Mouse (Mus musculus) forebrain, embryonic 10.5 days (tissue): ENCODE measurements at regions not wholly inside any gene's neighbourhood (a gene's known extent, or its start where the extent isn't known, plus 50 kb on each side); places are given as distances from the start of the nearest gene placed in this dataset.
"Not testable (repeated sequence)": the region's sequence is repeated elsewhere in the genome, so short reads cannot be mapped to it uniquely, and the experiment has no call there.

Source experiments
- DNase-seq: peaks from one replicate; pipeline ENCODE4 v3.0.0-alpha.2; 2017; ENCODE audit warnings: low spot score; ENCODE audit errors: extremely low spot score
- H3K27ac ChIP-seq: fragments of 300-500 bp; sonication (generic); 2 replicates; pipeline ENCODE4 v1.5.1; 2016; ENCODE audit warnings: mild to moderate bottlenecking
- H3K27me3 ChIP-seq: fragments of 300-500 bp; sonication (generic); 2 replicates; pipeline ENCODE4 v1.6.1; 2016; ENCODE audit warnings: mild to moderate bottlenecking; ENCODE audit not compliant: poor library complexity, severe bottlenecking
- H3K36me3 ChIP-seq: fragments of 300-500 bp; sonication (generic); replicated peaks from 2 replicates; pipeline ENCODE4 v1.6.1; 2016; ENCODE audit warnings: mild to moderate bottlenecking, moderate library complexity
- H3K4me1 ChIP-seq: fragments of 300-500 bp; sonication (generic); 2 replicates; pipeline ENCODE4 v1.6.1; 2016
- H3K4me3 ChIP-seq: fragments of 300-500 bp; sonication (generic); 2 replicates; pipeline ENCODE4 v1.5.1; 2016; ENCODE audit warnings: mild to moderate bottlenecking, moderate library complexity
- H3K9me3 ChIP-seq: fragments of 300-500 bp; sonication (generic); 2 replicates; pipeline ENCODE4 v1.6.1; 2016; ENCODE audit warnings: mild to moderate bottlenecking, moderate library complexity
- WGBS: fragments of 180-500 bp; shearing (Covaris S2); methylation state at CpG from one replicate; pipeline ENCODE4 v1.1.7; 2016; 5-methylcytosine and 5-hydroxymethylcytosine counted together

DNA sequence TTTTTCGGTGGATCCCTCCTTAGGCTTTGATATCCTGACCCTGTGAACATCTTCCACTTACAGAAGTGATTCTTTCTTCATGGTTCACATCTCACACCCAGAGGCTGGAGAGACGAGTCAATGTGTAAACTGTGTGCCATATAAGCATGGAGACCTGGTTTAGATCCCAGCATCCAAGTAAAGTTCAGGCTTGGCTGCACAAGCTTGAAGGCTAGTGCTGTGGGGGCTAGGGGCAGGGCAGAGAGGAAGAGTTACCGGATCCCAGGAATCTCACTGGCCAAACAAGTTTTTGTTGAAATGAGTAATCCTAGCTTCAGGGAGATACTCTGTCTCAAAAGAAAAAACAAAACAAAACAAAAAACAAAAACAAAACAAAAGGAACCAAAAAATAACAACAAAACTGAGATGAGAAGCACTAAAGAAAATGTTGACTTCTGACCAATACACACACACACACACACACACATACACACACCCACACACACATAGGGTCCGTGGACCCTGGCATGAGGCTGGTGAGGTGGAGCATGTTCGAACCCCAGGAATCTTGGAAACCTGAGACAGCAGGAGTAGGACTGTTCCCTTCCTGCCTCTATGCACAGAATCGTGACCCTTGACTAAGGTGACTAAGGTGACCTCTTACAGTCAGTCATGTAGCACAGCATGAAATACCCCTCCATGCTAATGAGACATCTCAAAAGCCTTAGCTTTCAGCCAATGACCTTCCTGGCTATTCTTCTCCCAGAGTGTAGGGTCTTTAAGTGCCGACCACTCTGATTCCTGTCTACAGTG lies 55.2 kb downstream of the Gm12728 start:
- H3K36me3 ChIP-seq = no peaks in the 10 kb centered on the region

DNA sequence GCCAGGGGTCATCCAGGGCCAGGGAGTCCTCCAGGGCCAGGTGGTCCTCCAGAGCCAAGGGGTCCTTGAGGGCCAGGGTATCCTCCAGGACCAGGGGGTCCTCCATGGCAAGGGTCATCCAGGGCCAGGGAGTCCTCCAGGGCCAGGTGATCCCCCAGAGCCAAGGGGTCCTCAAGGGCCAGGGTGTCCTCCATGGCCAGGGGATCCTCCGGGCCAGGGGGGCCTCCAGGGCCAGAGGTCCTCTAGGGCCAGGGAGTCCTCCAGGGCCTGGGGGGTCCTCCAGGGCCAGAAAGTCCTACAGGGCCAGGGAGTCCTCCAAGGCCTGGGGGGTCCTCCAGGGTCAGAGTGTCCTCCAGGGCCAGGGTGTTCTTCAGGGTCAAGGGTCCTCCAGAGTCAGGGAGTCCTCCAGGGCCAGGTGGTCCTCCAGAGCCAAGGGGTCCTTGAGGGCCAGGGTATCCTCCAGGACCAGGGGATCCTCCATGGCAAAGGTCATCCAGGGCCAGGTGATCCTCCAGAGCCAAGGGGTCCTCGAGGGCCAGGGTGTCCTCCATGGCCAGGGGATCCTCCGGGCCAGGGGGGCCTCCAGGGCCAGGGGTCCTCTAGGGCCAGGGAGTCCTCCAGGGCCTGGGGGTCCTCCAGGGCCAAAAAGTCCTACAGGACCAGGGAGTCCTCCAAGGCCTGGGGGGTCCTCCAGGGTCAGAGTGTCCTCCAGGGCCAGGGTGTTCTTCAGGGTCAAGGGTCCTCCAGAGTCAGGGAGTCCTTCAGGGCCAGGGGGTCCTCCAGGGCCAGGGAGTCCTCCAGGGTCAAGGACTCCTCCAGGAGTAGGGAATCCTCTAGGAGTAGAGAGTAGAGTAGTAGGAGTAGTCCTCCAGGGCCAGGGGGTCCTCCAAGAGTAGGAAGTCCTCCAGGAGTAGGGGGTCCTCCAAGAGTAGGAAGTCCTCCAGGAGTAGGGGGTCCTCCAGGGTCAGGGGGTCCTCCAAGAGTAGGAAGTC lies 56.6 kb downstream of the Gm12728 start:
- not testable (repeated sequence) for H3K27me3 ChIP-seq, H3K4me1 ChIP-seq, DNase-seq, H3K4me3 ChIP-seq, H3K36me3 ChIP-seq, H3K9me3 ChIP-seq, H3K27ac ChIP-seq
- WGBS = 96% methylated on average over 3 of the region's 3 CpGs

More for the DNA sequence above, 55.2 kb downstream of the Gm12728 start:
- DNase-seq = no peak
- peaks cover 6% of the 10 kb centered on the region; the same call in 1 of the 2 replicates for H3K4me1 ChIP-seq
- no peak overlapping the region for H3K27ac ChIP-seq
- 81% methylated on average over 7 of the region's 7 CpGs for WGBS
- no peaks in the 10 kb centered on the region for H3K27me3 ChIP-seq
- no peaks in the 10 kb centered on the region for H3K9me3 ChIP-seq
- no peak overlapping the region for H3K4me3 ChIP-seq

DNA sequence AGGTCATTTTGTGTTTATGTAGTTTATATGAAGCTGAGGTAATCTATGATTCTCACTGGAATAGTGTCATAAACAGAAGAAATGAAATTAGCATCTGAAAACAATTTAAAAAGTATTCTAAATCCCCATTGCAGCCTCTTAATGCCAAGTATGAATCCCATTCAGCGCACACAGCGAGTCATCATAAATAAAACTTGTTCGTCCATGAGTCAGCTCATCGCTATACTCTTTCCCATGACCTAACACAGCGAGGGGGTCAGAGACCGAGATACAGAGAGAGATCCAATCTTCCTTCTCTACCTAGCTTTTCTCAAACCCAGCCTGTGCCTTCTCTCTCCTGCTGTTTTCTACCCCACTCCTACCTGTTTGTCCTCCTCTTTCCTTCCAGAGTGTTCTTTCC lies 63.4 kb downstream of the Gm12728 start:
- no peaks in the 10 kb centered on the region for H3K36me3 ChIP-seq
- 94% methylated on average over 6 of the region's 6 CpGs for WGBS
- H3K27me3 ChIP-seq = no peaks in the 10 kb centered on the region
- peaks cover 8% of the 10 kb centered on the region; the same call in 1 of the 2 replicates for H3K9me3 ChIP-seq
- H3K4me3 ChIP-seq = no peak overlapping the region
- peaks cover 6% of the 10 kb centered on the region; the same call in 1 of the 2 replicates for H3K4me1 ChIP-seq
- H3K27ac ChIP-seq = no peak overlapping the region
- DNase-seq = no peak

DNA sequence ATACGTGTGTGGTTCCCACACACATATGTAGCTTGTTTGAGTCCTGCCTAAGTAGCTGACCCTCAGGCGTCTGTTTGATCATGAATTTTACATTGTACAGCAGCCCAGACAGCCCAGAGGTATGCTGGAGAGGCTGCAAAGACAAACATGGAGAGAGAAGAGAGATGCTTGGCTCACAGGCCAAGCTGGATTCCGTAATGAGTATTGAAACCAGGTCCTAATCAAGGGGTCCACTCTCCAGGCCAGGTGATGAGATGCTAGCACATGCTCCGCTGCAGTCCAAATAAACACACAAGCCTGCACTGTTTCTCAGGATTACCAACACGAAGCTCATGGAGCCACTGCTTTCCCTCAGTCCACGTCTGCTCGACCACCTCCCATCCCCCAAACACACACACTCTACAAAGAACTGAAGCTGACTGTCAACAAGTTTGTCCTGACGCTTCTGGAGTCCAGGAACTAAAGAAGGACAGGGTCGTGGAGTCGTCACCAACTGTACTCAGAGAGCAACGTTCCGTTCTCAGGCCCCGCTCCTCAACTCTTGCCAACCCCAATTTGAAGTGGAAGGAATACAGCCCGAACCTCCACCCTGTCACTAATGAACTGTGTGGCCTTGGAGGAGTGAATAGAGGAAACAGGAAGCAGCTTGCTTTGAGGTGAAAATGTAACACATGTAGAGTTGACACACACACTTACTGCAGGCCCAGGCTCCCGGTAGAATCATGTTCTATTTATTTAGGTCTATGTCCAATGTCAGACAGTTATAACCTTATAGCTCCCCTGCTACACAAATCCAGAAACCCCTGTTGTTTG lies 69.6 kb downstream of the Gm12728 start:
- no peaks in the 10 kb centered on the region for H3K36me3 ChIP-seq
- peaks cover 22% of the 10 kb centered on the region; the same call in 1 of the 2 replicates for H3K4me1 ChIP-seq
- 79% methylated on average over 15 of the region's 15 CpGs for WGBS
- H3K4me3 ChIP-seq = no peak overlapping the region
- no peaks in the 10 kb centered on the region for H3K27me3 ChIP-seq
- no peak for DNase-seq
- H3K27ac ChIP-seq = no peak overlapping the region
- no peaks in the 10 kb centered on the region for H3K9me3 ChIP-seq

DNA sequence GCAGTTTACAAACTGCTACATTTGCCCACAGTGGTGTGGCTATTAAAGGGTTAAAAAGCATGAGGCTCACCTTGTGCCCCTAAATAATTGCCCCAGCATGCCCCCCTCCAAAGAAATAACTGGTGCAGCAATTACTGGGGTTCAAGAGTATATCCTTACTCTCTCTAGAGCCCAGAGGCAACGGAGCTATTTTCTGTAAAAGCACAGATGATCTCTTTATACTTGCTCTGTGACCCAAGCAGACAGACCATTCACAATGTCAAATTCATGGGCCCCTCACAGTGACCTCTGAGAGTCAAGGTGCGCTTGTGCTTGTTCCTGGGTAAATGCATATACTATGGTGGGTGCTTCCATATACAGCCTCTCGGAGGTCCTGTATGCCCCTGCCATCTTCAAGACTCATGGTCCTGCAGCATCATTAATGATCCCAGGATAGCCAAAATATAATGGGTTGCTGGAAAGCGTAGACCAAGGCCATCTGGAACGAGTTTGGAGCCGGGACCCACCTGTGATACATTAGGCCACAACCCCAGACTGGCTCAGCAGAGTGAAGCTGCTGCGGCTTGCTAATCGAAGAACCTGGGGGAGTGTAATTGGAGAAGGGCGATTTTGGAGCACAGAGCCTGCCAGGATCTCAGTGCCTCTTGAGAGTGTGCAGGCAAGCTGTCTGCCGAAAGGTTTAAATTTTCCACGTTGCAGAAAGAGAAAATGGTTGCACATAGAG lies 71.4 kb downstream of the Gm12728 start:
- peak; percentile 65 for DNase-seq
- Histone ChIP-seq H3K4me3 (no peak overlapping the region), H3K36me3 (no peaks in the 10 kb centered on the region), H3K27ac (peak overlapping the region; percentile 40; the same call in 1 of the 2 replicates), H3K9me3 (no peaks in the 10 kb centered on the region), H3K4me1 (peaks cover 22% of the 10 kb centered on the region; the same call in 1 of the 2 replicates), H3K27me3 (no peaks in the 10 kb centered on the region)
- 61% methylated on average over 11 of the region's 11 CpGs for WGBS

DNA sequence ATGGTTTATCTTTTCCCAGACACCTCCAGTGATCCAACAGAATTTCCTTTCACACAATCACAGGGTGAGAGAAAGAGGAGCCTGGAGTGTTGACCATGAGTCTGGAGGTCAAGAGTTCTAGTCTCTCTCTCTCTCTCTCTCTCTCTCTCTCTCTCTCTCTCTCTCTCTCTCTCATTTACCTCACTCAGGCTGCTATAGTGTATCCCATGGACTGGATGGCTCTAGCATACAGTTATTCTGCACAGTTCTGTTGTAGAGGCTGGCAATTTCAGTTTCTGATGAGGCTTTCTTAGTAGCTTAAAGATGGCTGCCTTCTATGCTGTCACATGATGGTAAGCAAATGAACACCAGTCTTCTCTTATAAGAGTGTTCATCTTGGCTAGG lies 72.0 kb downstream of the Gm12728 start:
- no peaks in the 10 kb centered on the region for H3K9me3 ChIP-seq
- no peaks in the 10 kb centered on the region for H3K27me3 ChIP-seq
- H3K4me1 ChIP-seq = peaks cover 22% of the 10 kb centered on the region; the same call in 1 of the 2 replicates
- DNase-seq = no peak
- H3K36me3 ChIP-seq = no peaks in the 10 kb centered on the region
- H3K27ac ChIP-seq = peak overlapping the region; percentile 40; the same call in 1 of the 2 replicates
- H3K4me3 ChIP-seq = no peak overlapping the region

DNA sequence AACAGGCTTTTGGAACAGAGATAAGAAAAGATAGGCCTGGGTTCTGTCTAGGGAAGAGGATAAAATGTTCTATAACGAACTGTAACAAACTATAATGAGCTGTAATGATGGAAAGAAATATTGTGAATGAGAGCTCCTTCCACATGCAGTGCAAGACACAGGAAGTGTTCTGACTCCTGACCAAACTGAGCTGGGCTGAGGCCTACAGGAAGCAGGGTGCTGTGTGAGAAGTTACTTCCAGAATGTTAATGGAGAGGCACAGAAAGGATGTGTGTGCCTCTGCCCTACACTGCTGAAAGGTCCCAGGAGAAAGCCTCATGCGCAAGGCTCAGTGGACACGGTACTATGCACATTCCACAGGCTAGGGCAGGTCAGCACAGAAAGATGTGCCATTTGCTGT lies 80.8 kb downstream of the Gm12728 start:
- no peak overlapping the region for H3K27ac ChIP-seq
- 90% methylated on average over 3 of the region's 3 CpGs for WGBS
- no peaks in the 10 kb centered on the region for H3K9me3 ChIP-seq
- H3K4me3 ChIP-seq = no peak overlapping the region
- no peaks in the 10 kb centered on the region for H3K27me3 ChIP-seq
- H3K36me3 ChIP-seq = no peaks in the 10 kb centered on the region
- no peak for DNase-seq
- H3K4me1 ChIP-seq = no peaks in the 10 kb centered on the region

DNA sequence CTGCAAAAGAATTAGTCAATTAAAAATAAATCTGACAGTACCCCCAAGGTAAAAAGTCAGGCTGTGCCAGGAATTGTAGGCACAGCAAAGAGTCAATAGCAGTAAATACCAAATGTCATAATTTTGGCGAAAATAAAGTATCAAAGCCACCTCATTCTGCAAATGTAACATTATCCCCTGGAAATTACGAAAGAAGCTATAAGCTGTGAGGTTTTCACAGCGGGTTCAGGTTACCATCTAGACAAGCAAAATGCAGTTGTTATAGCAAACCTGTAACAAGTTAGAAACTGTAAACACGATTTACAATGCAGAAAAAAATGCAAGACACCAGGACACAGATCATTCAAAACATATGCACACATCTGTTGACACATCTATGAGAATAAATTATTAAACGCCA lies 87.6 kb downstream of the Gm12728 start:
- Histone ChIP-seq H3K27me3 (no peaks in the 10 kb centered on the region), H3K4me1 (no peaks in the 10 kb centered on the region), H3K27ac (no peak overlapping the region), H3K36me3 (no peaks in the 10 kb centered on the region), H3K4me3 (no peak overlapping the region), H3K9me3 (no peaks in the 10 kb centered on the region)
- 86% methylated on average over 5 of the region's 5 CpGs for WGBS
- DNase-seq = no peak

DNA sequence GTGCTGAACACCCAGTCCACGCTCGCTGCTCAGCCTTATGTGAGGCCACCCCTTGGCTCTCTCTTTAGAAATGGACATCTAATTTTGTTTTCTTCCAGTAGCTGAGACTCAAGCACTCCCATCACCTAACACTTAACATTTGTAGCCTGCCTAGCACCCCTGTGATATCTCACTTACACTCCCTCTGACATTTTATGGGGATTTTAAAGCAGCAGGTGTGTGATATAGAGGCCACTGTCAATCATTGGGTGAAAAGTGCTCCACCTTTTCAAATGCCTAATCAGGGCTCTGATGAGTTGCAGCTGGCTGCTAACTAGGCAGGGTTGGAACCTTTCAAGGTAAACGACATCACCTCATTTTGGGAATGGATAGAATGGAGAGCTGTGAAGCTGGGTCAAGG lies 90.2 kb downstream of the Gm12728 start:
- no peak overlapping the region for H3K27ac ChIP-seq
- DNase-seq = no peak
- WGBS = 90% methylated on average over 3 of the region's 3 CpGs
- H3K4me3 ChIP-seq = no peak overlapping the region
- H3K27me3 ChIP-seq = no peaks in the 10 kb centered on the region
- no peaks in the 10 kb centered on the region for H3K36me3 ChIP-seq
- H3K9me3 ChIP-seq = no peaks in the 10 kb centered on the region
- H3K4me1 ChIP-seq = no peaks in the 10 kb centered on the region

DNA sequence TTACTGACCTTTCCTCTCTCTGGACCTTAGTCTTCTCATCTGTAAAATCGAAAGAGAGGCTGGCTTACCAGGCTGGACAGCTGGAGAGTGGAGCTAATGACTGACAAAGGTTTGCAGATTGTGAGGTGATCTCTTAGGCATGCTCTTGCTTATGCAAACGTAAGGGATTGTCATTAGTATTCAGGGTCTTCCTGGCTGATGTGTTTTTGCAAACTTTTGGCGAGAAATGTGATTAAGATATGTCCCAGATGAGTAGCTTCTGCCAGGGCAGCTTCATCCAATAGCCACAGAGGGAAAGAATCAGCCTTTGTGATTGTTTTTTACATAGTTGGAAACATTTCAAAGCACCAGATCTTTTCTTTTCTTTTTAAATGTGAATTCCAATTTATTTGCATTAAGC lies 95.1 kb downstream of the Gm12728 start:
- 65% methylated on average over 3 of the region's 3 CpGs for WGBS
- H3K27me3 ChIP-seq = no peaks in the 10 kb centered on the region
- no peak for DNase-seq
- no peaks in the 10 kb centered on the region for H3K36me3 ChIP-seq
- H3K9me3 ChIP-seq = no peaks in the 10 kb centered on the region
- no peaks in the 10 kb centered on the region for H3K4me1 ChIP-seq
- H3K4me3 ChIP-seq = no peak overlapping the region
- H3K27ac ChIP-seq = no peak overlapping the region

DNA sequence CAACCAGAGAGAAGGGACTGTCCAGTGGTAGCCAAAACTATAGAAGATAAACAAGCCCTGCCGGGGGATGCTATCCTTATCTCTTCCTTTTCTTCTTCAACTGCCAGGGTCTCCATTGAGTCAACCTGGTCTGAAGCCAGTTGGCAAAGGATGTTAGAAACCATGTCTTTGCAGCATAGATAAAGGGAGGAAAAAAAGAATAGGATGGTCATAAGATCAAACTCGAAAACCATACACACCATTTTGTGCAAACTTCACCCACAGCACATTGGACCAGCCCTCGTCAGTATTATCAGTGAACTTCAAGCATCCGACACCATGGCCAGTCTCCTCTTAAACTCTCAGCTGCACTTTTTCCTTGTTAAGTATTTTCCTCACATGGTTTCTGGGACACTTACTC lies 101.8 kb downstream of the Gm12728 start:
- H3K27ac ChIP-seq = no peak overlapping the region
- no peaks in the 10 kb centered on the region for H3K4me1 ChIP-seq
- WGBS = 90% methylated on average over 4 of the region's 4 CpGs
- no peak overlapping the region for H3K4me3 ChIP-seq
- DNase-seq = no peak
- H3K36me3 ChIP-seq = no peaks in the 10 kb centered on the region
- no peaks in the 10 kb centered on the region for H3K27me3 ChIP-seq
- no peaks in the 10 kb centered on the region for H3K9me3 ChIP-seq

DNA sequence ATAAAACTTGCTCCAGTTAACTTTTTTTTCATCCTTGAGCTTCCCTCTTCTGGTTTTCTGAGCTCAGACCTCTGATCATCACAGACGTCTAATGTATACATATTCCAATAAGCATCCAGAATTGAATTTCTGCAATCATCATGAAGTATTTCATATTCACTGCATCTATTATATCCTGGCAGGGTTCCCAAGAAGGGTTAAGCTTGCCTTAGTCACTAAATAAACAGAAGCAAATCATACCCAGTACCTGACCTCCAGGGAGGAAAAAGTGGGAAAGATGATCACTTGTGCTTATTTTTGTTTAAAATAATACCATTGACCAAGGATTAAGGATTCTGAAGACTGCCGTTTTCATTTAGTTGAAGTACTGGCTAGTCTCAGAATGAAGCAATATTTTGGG lies 102.4 kb downstream of the Gm12728 start:
- no peaks in the 10 kb centered on the region for H3K36me3 ChIP-seq
- 86% methylated on average over 2 of the region's 2 CpGs for WGBS
- H3K4me3 ChIP-seq = no peak overlapping the region
- no peak for DNase-seq
- no peaks in the 10 kb centered on the region for H3K27me3 ChIP-seq
- no peaks in the 10 kb centered on the region for H3K4me1 ChIP-seq
- no peaks in the 10 kb centered on the region for H3K9me3 ChIP-seq
- H3K27ac ChIP-seq = no peak overlapping the region
